Mouse (Mus musculus): ENCODE results near the gene Kansl2. TPM values are rescaled to one million over a fixed set of nuclear protein-coding genes. Genes with fewer than 3 reads are reported as not detected.

Gene Kansl2
- polyA plus RNA-seq, 1 experiment from 2014 or later = 99.6 TPM

DNA sequence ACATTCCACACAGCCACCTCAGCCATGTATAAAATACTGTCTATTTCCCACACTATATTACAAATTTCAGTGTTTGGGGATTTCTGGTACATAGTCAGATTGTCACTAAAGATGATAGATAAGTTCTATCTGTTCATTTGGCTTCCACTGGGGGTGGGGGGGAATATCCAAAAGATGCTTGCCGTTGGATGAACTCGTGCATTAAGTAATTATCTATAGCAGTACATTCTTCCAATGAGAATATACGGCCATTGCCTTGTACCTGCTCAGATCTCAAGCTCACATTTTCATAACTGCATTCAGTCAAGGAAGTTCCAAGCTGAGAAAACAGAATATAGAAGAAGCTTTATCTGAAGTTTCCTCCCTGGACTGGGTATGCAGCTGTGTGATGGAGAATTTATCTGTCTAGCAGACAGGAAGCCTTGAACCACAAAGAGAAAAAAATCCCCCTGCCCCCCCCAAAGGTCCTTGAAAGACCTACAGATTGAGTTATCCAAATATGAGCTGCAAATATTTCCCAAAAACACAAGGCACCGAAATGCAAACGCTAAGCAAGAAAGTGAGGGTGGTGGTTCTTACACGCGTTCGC lies 47.5 kb downstream of the Kansl2 start:
- ATAC-seq (ENCODE audit: low read depth) = no peak
- H3K4me3 ChIP-seq (ENCODE audit: low read depth, low read length) = no peak overlapping the region
- 94% methylated on average over 8 of the region's 8 CpGs for WGBS
- no peaks in the 10 kb centered on the region for H3K4me1 ChIP-seq (ENCODE audit: control insufficient read depth, insufficient read depth, low read length)
- H3K9ac ChIP-seq (replicated peaks; ENCODE audit: low read depth, low read length) = no peak overlapping the region
- H3K27ac ChIP-seq (ENCODE audit: low read depth, low read length) = no peak overlapping the region
- no peaks in the 10 kb centered on the region for H3K27me3 ChIP-seq (ENCODE audit: control insufficient read depth, insufficient read depth, low read length)
- H3K36me3 ChIP-seq (ENCODE audit: control insufficient read depth, insufficient read depth, low read length) = no peaks in the 10 kb centered on the region
- H3K9me3 ChIP-seq (ENCODE audit: control insufficient read depth, low read length) = no peaks in the 10 kb centered on the region
- no peak overlapping the region for H3K4me2 ChIP-seq (ENCODE audit: low read depth, low read length)

- no peaks in the 10 kb centered on the region for H3K36me3 ChIP-seq (ENCODE audit: control insufficient read depth, insufficient read depth, low read length)
- no peak for ATAC-seq (ENCODE audit: low read depth)
- H3K4me2 ChIP-seq (ENCODE audit: low read depth, low read length) = no peak overlapping the region
- H3K27me3 ChIP-seq (ENCODE audit: control insufficient read depth, insufficient read depth, low read length) = no peaks in the 10 kb centered on the region
- no peaks in the 10 kb centered on the region for H3K9me3 ChIP-seq (ENCODE audit: control insufficient read depth, low read length)
- H3K9ac ChIP-seq (replicated peaks; ENCODE audit: low read depth, low read length) = no peak overlapping the region
- no peaks in the 10 kb centered on the region for H3K4me1 ChIP-seq (ENCODE audit: control insufficient read depth, insufficient read depth, low read length)
- WGBS = 78% methylated on average over 18 of the region's 18 CpGs
- H3K4me3 ChIP-seq (ENCODE audit: low read depth, low read length) = no peak overlapping the region
- no peak overlapping the region for H3K27ac ChIP-seq (ENCODE audit: low read depth, low read length)
These were observed 49.9 kb downstream of the Kansl2 start for GRCm38 (mm10) chr15:98483907-98484886.

DNA sequence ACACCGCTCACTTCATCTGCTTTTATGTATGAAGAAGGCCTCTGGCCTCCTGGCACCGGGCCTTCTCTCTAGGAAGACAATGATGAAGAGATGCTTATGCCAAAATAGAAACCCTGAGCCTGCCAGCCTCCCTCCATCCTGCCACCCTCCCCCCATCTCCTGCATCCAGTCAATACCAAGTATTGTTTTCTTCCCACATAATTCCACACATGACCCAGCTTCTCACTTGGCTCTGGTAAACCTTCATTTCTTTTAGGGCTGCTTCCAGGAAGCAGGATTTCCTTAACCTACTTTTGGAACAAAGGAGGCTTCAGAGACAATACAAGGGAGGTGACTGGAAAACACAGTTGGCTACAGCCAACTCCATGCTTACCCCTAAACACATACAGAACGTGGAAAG lies 51.4 kb downstream of the Kansl2 start, which contains the start of gene Lalba:
Lalba (minus strand) TSS at position 21 of the 400 bp plus-strand sequence.
- Histone ChIP-seq H3K27ac (ENCODE audit: low read depth, low read length) (no peak within 1 kb of the TSS), H3K27me3 (ENCODE audit: control insufficient read depth, insufficient read depth, low read length) (no peaks in the 10 kb centered on the region), H3K4me2 (ENCODE audit: low read depth, low read length) (no peak within 1 kb of the TSS), H3K4me3 (ENCODE audit: low read depth, low read length) (no peak within 1 kb of the TSS), H3K36me3 (ENCODE audit: control insufficient read depth, insufficient read depth, low read length) (no peaks in the 10 kb centered on the region), H3K9ac (replicated peaks; ENCODE audit: low read depth, low read length) (no peak within 1 kb of the TSS), H3K9me3 (ENCODE audit: control insufficient read depth, low read length) (no peaks in the 10 kb centered on the region), H3K4me1 (ENCODE audit: control insufficient read depth, insufficient read depth, low read length) (no peaks in the 10 kb centered on the region)
- no peak for ATAC-seq (ENCODE audit: low read depth)
- 58% methylated on average over 3 of the region's 3 CpGs for WGBS

DNA sequence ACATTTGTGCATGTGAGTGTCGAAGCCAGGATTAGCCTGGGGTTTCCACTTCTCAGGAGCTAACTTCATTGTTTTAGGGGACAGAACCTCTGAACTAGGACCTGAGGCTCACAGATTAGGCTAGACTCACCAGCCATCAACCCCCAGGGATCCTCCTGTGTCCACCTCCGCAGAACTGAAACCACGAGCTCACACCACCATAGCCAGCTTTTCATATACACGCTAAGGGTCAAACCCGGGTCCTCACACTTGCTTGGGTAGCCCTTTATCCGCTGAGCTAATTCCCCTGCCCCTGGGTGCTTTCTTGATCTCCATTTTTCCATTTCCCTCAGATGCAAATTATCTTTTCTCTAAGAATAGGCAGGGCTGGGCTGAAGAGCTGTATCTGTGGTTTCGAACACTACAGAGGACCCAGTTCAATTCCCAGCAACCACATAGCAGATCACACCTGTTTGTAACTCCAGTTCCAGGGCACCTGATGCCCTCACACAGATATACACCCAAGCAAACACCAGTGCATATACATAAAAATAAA lies 54.4 kb downstream of the Kansl2 start:
- Histone ChIP-seq H3K4me2 (ENCODE audit: low read depth, low read length) (no peak overlapping the region), H3K36me3 (ENCODE audit: control insufficient read depth, insufficient read depth, low read length) (no peaks in the 10 kb centered on the region), H3K4me1 (ENCODE audit: control insufficient read depth, insufficient read depth, low read length) (no peaks in the 10 kb centered on the region), H3K9me3 (ENCODE audit: control insufficient read depth, low read length) (no peaks in the 10 kb centered on the region), H3K27ac (ENCODE audit: low read depth, low read length) (no peak overlapping the region), H3K4me3 (ENCODE audit: low read depth, low read length) (no peak overlapping the region), H3K9ac (replicated peaks; ENCODE audit: low read depth, low read length) (no peak overlapping the region), H3K27me3 (ENCODE audit: control insufficient read depth, insufficient read depth, low read length) (no peaks in the 10 kb centered on the region)
- ATAC-seq (ENCODE audit: low read depth) = no peak
- WGBS = 82% methylated on average over 7 of the region's 7 CpGs

DNA sequence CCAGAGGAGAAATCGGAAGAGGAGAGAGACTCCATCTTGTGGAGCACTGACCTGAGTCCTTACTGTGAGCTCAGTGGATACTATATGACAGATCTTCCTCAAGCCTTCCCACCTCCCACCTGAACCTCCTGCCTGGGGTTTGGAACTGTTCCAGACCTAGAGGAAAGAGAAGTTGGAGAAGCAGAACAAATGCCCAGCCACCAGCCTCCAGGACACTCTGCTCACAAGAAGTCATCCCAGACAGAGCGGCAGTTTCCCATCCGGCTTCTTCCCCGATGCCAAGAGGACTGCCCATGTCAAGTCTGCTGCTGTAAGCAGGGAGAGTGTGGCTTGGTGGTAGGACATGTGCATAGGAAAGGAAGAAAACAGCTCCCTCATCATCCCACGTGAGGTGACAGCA lies 57.8 kb downstream of the Kansl2 start:
- Histone ChIP-seq H3K4me2 (ENCODE audit: low read depth, low read length) (no peak overlapping the region), H3K36me3 (ENCODE audit: control insufficient read depth, insufficient read depth, low read length) (no peaks in the 10 kb centered on the region), H3K4me1 (ENCODE audit: control insufficient read depth, insufficient read depth, low read length) (no peaks in the 10 kb centered on the region), H3K27ac (ENCODE audit: low read depth, low read length) (no peak overlapping the region), H3K27me3 (ENCODE audit: control insufficient read depth, insufficient read depth, low read length) (no peaks in the 10 kb centered on the region), H3K9me3 (ENCODE audit: control insufficient read depth, low read length) (no peaks in the 10 kb centered on the region), H3K4me3 (ENCODE audit: low read depth, low read length) (no peak overlapping the region), H3K9ac (replicated peaks; ENCODE audit: low read depth, low read length) (no peak overlapping the region)
- ATAC-seq (ENCODE audit: low read depth) = no peak
- 82% methylated on average over 5 of the region's 5 CpGs for WGBS

DNA sequence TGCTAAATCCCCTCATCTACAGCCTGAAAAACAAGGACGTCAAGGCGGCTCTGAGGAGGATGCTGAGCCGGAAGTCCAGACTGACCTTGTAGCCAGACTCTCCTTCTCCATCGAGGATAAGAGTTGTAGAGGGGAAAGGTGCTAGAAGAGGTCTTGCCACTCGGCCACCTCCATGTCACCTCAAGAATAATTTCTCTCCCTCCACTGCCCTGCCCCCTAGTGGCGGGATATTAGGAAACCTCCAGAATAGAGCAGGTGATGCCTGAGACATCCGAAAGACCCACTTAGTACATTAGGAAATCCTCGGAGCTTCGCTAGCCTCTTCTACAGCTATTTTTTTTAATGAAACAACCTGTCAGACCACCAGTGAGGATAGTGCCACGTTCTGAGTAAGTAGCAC lies 58.7 kb downstream of the Kansl2 start:
- no peak overlapping the region for H3K9ac ChIP-seq (replicated peaks; ENCODE audit: low read depth, low read length)
- no peak overlapping the region for H3K4me2 ChIP-seq (ENCODE audit: low read depth, low read length)
- no peaks in the 10 kb centered on the region for H3K4me1 ChIP-seq (ENCODE audit: control insufficient read depth, insufficient read depth, low read length)
- H3K27me3 ChIP-seq (ENCODE audit: control insufficient read depth, insufficient read depth, low read length) = no peaks in the 10 kb centered on the region
- WGBS = 56% methylated on average over 10 of the region's 10 CpGs
- no peaks in the 10 kb centered on the region for H3K36me3 ChIP-seq (ENCODE audit: control insufficient read depth, insufficient read depth, low read length)
- ATAC-seq (ENCODE audit: low read depth) = no peak
- H3K4me3 ChIP-seq (ENCODE audit: low read depth, low read length) = no peak overlapping the region
- no peak overlapping the region for H3K27ac ChIP-seq (ENCODE audit: low read depth, low read length)
- no peaks in the 10 kb centered on the region for H3K9me3 ChIP-seq (ENCODE audit: control insufficient read depth, low read length)

DNA sequence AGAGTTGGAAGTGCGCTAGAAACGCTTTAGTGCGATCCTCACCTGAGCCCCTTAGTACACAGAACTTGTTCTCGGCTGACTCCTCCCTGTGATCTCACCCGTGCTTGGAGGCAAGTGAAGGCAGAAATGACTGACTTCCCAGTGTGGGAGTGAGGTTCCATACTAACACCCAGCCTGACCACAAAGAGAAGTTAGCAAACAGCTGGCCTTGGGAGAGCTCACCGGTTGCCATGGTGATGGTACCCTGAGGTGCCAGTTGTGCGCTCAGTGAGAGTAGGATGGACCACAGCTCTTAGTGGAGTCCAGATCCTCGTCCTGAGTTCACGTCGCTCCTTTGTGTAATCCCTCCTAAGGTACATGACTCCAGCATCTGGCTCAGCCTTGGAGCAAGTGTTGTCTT lies 59.1 kb downstream of the Kansl2 start:
- Histone ChIP-seq H3K9me3 (ENCODE audit: control insufficient read depth, low read length) (no peaks in the 10 kb centered on the region), H3K27ac (ENCODE audit: low read depth, low read length) (no peak overlapping the region), H3K27me3 (ENCODE audit: control insufficient read depth, insufficient read depth, low read length) (no peaks in the 10 kb centered on the region), H3K9ac (replicated peaks; ENCODE audit: low read depth, low read length) (no peak overlapping the region), H3K4me3 (ENCODE audit: low read depth, low read length) (no peak overlapping the region), H3K4me2 (ENCODE audit: low read depth, low read length) (no peak overlapping the region), H3K4me1 (ENCODE audit: control insufficient read depth, insufficient read depth, low read length) (no peaks in the 10 kb centered on the region), H3K36me3 (ENCODE audit: control insufficient read depth, insufficient read depth, low read length) (no peaks in the 10 kb centered on the region)
- WGBS = 80% methylated on average over 10 of the region's 10 CpGs
- no peak for ATAC-seq (ENCODE audit: low read depth)

DNA sequence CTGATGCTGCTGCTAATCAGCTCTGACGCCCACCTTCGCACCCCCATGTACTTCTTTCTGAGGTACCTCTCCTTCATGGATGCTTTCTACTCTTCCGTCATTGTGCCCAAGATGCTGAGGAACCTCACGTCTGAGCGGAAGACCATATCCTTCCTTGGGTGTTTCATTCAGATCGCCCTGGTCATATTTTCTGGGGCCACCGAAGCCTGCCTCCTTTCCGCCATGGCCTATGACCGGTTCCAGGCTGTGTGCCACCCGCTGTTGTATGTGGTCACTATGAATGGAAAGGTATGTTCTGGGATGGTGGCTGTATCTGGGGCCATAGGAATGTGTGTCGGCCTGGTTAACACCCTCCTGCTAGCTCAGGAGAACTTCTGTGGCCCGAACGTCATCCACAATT lies 62.5 kb downstream of the Kansl2 start:
- no peak overlapping the region for H3K9ac ChIP-seq (replicated peaks; ENCODE audit: low read depth, low read length)
- H3K4me1 ChIP-seq (ENCODE audit: control insufficient read depth, insufficient read depth, low read length) = no peaks in the 10 kb centered on the region
- no peaks in the 10 kb centered on the region for H3K9me3 ChIP-seq (ENCODE audit: control insufficient read depth, low read length)
- no peaks in the 10 kb centered on the region for H3K27me3 ChIP-seq (ENCODE audit: control insufficient read depth, insufficient read depth, low read length)
- H3K4me3 ChIP-seq (ENCODE audit: low read depth, low read length) = no peak overlapping the region
- no peak for ATAC-seq (ENCODE audit: low read depth)
- no peak overlapping the region for H3K27ac ChIP-seq (ENCODE audit: low read depth, low read length)
- no peak overlapping the region for H3K4me2 ChIP-seq (ENCODE audit: low read depth, low read length)
- WGBS = 90% methylated on average over 13 of the region's 13 CpGs
- H3K36me3 ChIP-seq (ENCODE audit: control insufficient read depth, insufficient read depth, low read length) = no peaks in the 10 kb centered on the region

GRCm38 (mm10) chr15:98469596-98469995 lies 64.5 kb downstream of the Kansl2 start, which contains the start of gene OR5BS1P:
OR5BS1P (plus strand) TSS chr15:98469896.
- no peak for ATAC-seq (ENCODE audit: low read depth)
- 91% methylated on average over 4 of the region's 4 CpGs for WGBS
- Histone ChIP-seq H3K9ac (replicated peaks; ENCODE audit: low read depth, low read length) (no peak within 1 kb of the TSS), H3K27me3 (ENCODE audit: control insufficient read depth, insufficient read depth, low read length) (no peaks in the 10 kb centered on the region), H3K4me2 (ENCODE audit: low read depth, low read length) (no peak within 1 kb of the TSS), H3K36me3 (ENCODE audit: control insufficient read depth, insufficient read depth, low read length) (no peaks in the 10 kb centered on the region), H3K9me3 (ENCODE audit: control insufficient read depth, low read length) (no peaks in the 10 kb centered on the region), H3K4me3 (ENCODE audit: low read depth, low read length) (no peak within 1 kb of the TSS), H3K4me1 (ENCODE audit: control insufficient read depth, insufficient read depth, low read length) (no peaks in the 10 kb centered on the region), H3K27ac (ENCODE audit: low read depth, low read length) (no peak within 1 kb of the TSS)

Data from neural tube, embryonic 14.5 days (tissue).